Mouse (Mus musculus) CH12.LX (cell line): Measurements from ENCODE around the gene Mrpl22. TPM values are rescaled to one million over a fixed set of nuclear protein-coding genes. Genes with fewer than 3 reads are reported as not detected.
A peak's percentile ranks its signal among the peaks of the same experiment; 100 is the strongest.

Experiments used
- DNase-seq: peaks from one replicate; pipeline ENCODE4 v3.0.0-alpha.2; 2013; ENCODE audit errors: extremely low read depth
- H3K27ac ChIP-seq: 2 replicates; pipeline ENCODE4 v1.5.1; 2012; ENCODE audit warnings: low read depth, mild to moderate bottlenecking, control low read depth, moderate library complexity; ENCODE audit not compliant: insufficient read depth
- H3K27me3 ChIP-seq: replicated peaks from 2 replicates; pipeline ENCODE3; 2012; ENCODE audit warnings: inconsistent platforms
- H3K36me3 ChIP-seq, 2 experiments: replicated peaks in 1 of 2; 2 replicates each; pipeline versions ENCODE3 to v1.6.1; 2012; ENCODE audit warnings: inconsistent platforms in 1 of 2, low read length in 1 of 2, mild to moderate bottlenecking in 1 of 2, mixed read lengths in 1 of 2, moderate library complexity in 1 of 2; ENCODE audit not compliant: control insufficient read depth in 1 of 2, insufficient read depth in 1 of 2
- H3K4me1 ChIP-seq, 2 experiments: 2 replicates each; pipeline ENCODE4 v1.6.1; 2012; ENCODE audit warnings: inconsistent platforms in 1 of 2, moderate library complexity in 1 of 2; ENCODE audit not compliant: insufficient read depth in 2 of 2, control insufficient read depth in 1 of 2
- H3K4me2 ChIP-seq: 2 replicates; pipeline ENCODE4 v1.6.1; 2012; ENCODE audit warnings: low read depth, mild to moderate bottlenecking, control low read depth; ENCODE audit not compliant: poor library complexity, insufficient read depth, severe bottlenecking
- H3K4me3 ChIP-seq, 3 experiments: fragments of 150-350 bp in 1 of 3; sonication (generic) in 1 of 3; replicated peaks in 1 of 3; 2 replicates each; pipeline versions ENCODE3 to v1.5.1; 2011 to 2012; ENCODE audit warnings: low read depth in 2 of 3, low read length in 2 of 3, mild to moderate bottlenecking in 2 of 3, moderate library complexity in 2 of 3, control low read depth in 1 of 3, improper control_type of control experiment in 1 of 3, inconsistent platforms in 1 of 3, mixed read lengths in 1 of 3; ENCODE audit not compliant: poor library complexity in 1 of 3
- H3K79me2 ChIP-seq: replicated peaks from 2 replicates; pipeline ENCODE4 v1.6.1; 2012; ENCODE audit warnings: mild to moderate bottlenecking, moderate library complexity; ENCODE audit not compliant: control insufficient read depth, poor library complexity, insufficient read depth, severe bottlenecking; ENCODE audit errors: extremely low read depth
- H3K9ac ChIP-seq: 2 replicates; pipeline ENCODE4 v1.6.1; 2012; ENCODE audit warnings: low read depth, mild to moderate bottlenecking, control low read depth, moderate library complexity; ENCODE audit not compliant: insufficient read depth
- H3K9me3 ChIP-seq: replicated peaks from 2 replicates; pipeline ENCODE3; 2012; ENCODE audit warnings: low read length, inconsistent platforms, mixed read lengths
- CHD1 ChIP-seq: IDR thresholded peaks from 2 replicates; pipeline ENCODE4 v1.6.1; 2012; ENCODE audit warnings: low read depth, low read length, improper control_type of control experiment, inconsistent platforms
- CTCF ChIP-seq, 2 experiments: IDR thresholded peaks in 1 of 2; conservative IDR thresholded peaks in 1 of 2; 2 replicates each; pipeline ENCODE4 v1.5.1; 2011 to 2012; ENCODE audit warnings: low read depth in 2 of 2, low read length in 2 of 2, improper control_type of control experiment in 1 of 2, inconsistent platforms in 1 of 2, mild to moderate bottlenecking in 1 of 2, moderate library complexity in 1 of 2
- ELF1 ChIP-seq: IDR thresholded peaks from 2 replicates; pipeline ENCODE4 v1.6.1; 2014; ENCODE audit warnings: low read depth, mild to moderate bottlenecking, inconsistent platforms, low read length, improper control_type of control experiment
- EP300 ChIP-seq: IDR thresholded peaks from 2 replicates; pipeline ENCODE4 v1.6.1; 2011; ENCODE audit warnings: low read length, improper control_type of control experiment
- ETS1 ChIP-seq: conservative IDR thresholded peaks from 2 replicates; pipeline ENCODE4 v1.6.1; 2012; ENCODE audit warnings: low read depth, mild to moderate bottlenecking, inconsistent platforms, low read length, improper control_type of control experiment, moderate library complexity
- IRF4 ChIP-seq: IDR thresholded peaks from 2 replicates; pipeline ENCODE4 v1.6.1; 2014; ENCODE audit warnings: low read depth, mild to moderate bottlenecking, inconsistent platforms, low read length, improper control_type of control experiment
- JUN ChIP-seq: IDR thresholded peaks from 2 replicates; pipeline ENCODE4 v1.6.1; 2011; ENCODE audit warnings: low read depth, mild to moderate bottlenecking, low read length, improper control_type of control experiment, moderate library complexity; ENCODE audit not compliant: insufficient read depth
- JUND ChIP-seq: conservative IDR thresholded peaks from 2 replicates; pipeline ENCODE4 v1.6.1; 2011; ENCODE audit warnings: low read depth, low read length, improper control_type of control experiment
- MAX ChIP-seq: IDR thresholded peaks from 2 replicates; pipeline ENCODE4 v1.6.1; 2011; ENCODE audit warnings: low read length, improper control_type of control experiment
- MAZ ChIP-seq: IDR thresholded peaks from 2 replicates; pipeline ENCODE4 v1.6.1; 2012; ENCODE audit warnings: low read depth, mild to moderate bottlenecking, inconsistent platforms, low read length, improper control_type of control experiment, moderate library complexity
- MXI1 ChIP-seq: IDR thresholded peaks from 2 replicates; pipeline ENCODE4 v1.6.1; 2011; ENCODE audit warnings: mild to moderate bottlenecking, low read depth, low read length, improper control_type of control experiment
- MYC ChIP-seq: IDR thresholded peaks from 2 replicates; pipeline ENCODE4 v1.6.1; 2011; ENCODE audit warnings: low read depth, mild to moderate bottlenecking, improper control_type of control experiment, low read length
- NELFE ChIP-seq: IDR thresholded peaks from 2 replicates; pipeline ENCODE4 v1.6.1; 2011; ENCODE audit warnings: low read depth, low read length, improper control_type of control experiment
- NRF1 ChIP-seq: IDR thresholded peaks from 2 replicates; pipeline ENCODE4 v1.6.1; 2014; ENCODE audit warnings: low read depth, mild to moderate bottlenecking, inconsistent platforms, low read length, improper control_type of control experiment, moderate library complexity
- RAD21 ChIP-seq: IDR thresholded peaks from 2 replicates; pipeline ENCODE4 v1.6.1; 2011; ENCODE audit warnings: low read depth, mild to moderate bottlenecking, low read length, improper control_type of control experiment, moderate library complexity
- RCOR1 ChIP-seq: conservative IDR thresholded peaks from 2 replicates; pipeline ENCODE4 v1.6.1; 2012; ENCODE audit warnings: low read depth, mild to moderate bottlenecking, inconsistent platforms, low read length, improper control_type of control experiment
- SIN3A ChIP-seq: IDR thresholded peaks from 2 replicates; pipeline ENCODE4 v1.6.1; 2012; ENCODE audit warnings: low read length, improper control_type of control experiment, inconsistent platforms
- SMC3 ChIP-seq: IDR thresholded peaks from 2 replicates; pipeline ENCODE4 v1.6.1; 2011; ENCODE audit warnings: low read depth, low read length, improper control_type of control experiment
- TCF12 ChIP-seq: IDR thresholded peaks from 2 replicates; pipeline ENCODE4 v1.6.1; 2014; ENCODE audit warnings: low read depth, mild to moderate bottlenecking, inconsistent platforms, low read length, improper control_type of control experiment
- UBTF ChIP-seq: IDR thresholded peaks from 2 replicates; pipeline ENCODE4 v1.6.1; 2012; ENCODE audit warnings: low read depth, mild to moderate bottlenecking, inconsistent platforms, low read length, improper control_type of control experiment, moderate library complexity
- USF1 ChIP-seq: IDR thresholded peaks from 2 replicates; pipeline ENCODE4 v1.6.1; 2014; ENCODE audit warnings: low read depth, mild to moderate bottlenecking, inconsistent platforms, low read length, improper control_type of control experiment
- USF2 ChIP-seq: conservative IDR thresholded peaks from 2 replicates; pipeline ENCODE4 v1.6.1; 2011; ENCODE audit warnings: low read depth, low read length, improper control_type of control experiment
- ZMIZ1 ChIP-seq: IDR thresholded peaks from 2 replicates; pipeline ENCODE4 v1.6.1; 2012; ENCODE audit warnings: low read depth, mild to moderate bottlenecking, inconsistent platforms, low read length, improper control_type of control experiment
- ZNF384 ChIP-seq: IDR thresholded peaks from 2 replicates; pipeline ENCODE4 v1.6.1; 2012; ENCODE audit warnings: low read depth, low read length, improper control_type of control experiment, inconsistent platforms
- dilution Hi-C: fragments of 300-500 bp; cut with MboI; formaldehyde crosslinking; loops from 2 replicates; pipeline ENCODE4 v1.14.3; 2020; ENCODE audit warnings: low sequenced_read_pairs; ENCODE audit not compliant: extremely low pct_unique_long_range_greater_than_20kb, extremely low pct_ligation_motif_present
- in situ Hi-C: fragments of 300-500 bp; cut with MboI; formaldehyde crosslinking; loops from 3 replicates; pipeline ENCODE4 v1.14.3; 2019; ENCODE audit warnings: low sequenced_read_pairs, low pct_ligation_motif_present, low pct_unique_long_range_greater_than_20kb, mixed read lengths
- polyA plus RNA-seq: library from polyadenylated mRNA; unstranded; fragments of >175 nt; gene quantifications from 2 replicates; pipeline ENCODE4 v1.2.1, GENCODE M21; 2012; ENCODE audit warnings: low read depth; ENCODE audit not compliant: insufficient read length
- total RNA-seq, 2 experiments: library from RNA; depleted of rRNA; stranded (reverse); fragments of 300-350 nt in 1 of 2; fragments of >200 nt in 1 of 2; gene quantifications; 2 replicates each; pipeline ENCODE4 v1.2.3; 2012 to 2014

The Mrpl22 gene
- total and polyA plus RNA-seq, 3 experiments: 89.1 to 133 (median 115) TPM

- peaks cover 25% of the 10 kb centered on the region for H3K79me2 ChIP-seq
- peaks cover 0 to 14% of the 10 kb centered on the region in 2 experiments; a peak in 1 of 4 replicates for H3K4me1 ChIP-seq
- H3K27ac ChIP-seq: no peak overlapping the region
- no peaks in the 10 kb centered on the region for H3K27me3 ChIP-seq
- dilution Hi-C loops: no loop called here
- peaks cover 12% of the 10 kb centered on the region for H3K9me3 ChIP-seq
- no peak overlapping the region for H3K9ac ChIP-seq
- H3K4me2 ChIP-seq: no peak overlapping the region
- peak; percentile 49 for DNase-seq
- peaks cover 49 to 67% of the 10 kb centered on the region in 2 experiments for H3K36me3 ChIP-seq
- in situ Hi-C loops: no loop called here
- TF ChIP-seq UBTF (no peak), JUN (no peak), SIN3A (no peak), ZMIZ1 (no peak), MXI1 (no peak), USF1 (no peak), RAD21 (peak; percentile 47), CTCF (conservative IDR thresholded peaks at IDR 0.05 in 1 of 2, IDR thresholded peaks at IDR 0.05 in 1 of 2; ENCODE audit: low read depth in 2 of 2, low read length in 2 of 2) (peak; percentile 33 to 64; a peak in 2 of 4 replicates), MAX (0 out of 2 replicates have a peak, but pooled peaks have one; percentile 21), NRF1 (no peak)
- H3K4me3 ChIP-seq: no peak overlapping the region
Measured at GRCm38 (mm10) chr11:58165072-58165471, 6.4 kb upstream of the Mrpl22 start.

- TF ChIP-seq ZMIZ1 (no peak), EP300 (no peak), RCOR1 (no peak)
- in situ Hi-C loops (no loop called here), dilution Hi-C loops (no loop called here)
- Histone ChIP-seq H3K9ac (peak overlapping the region; percentile 83), H3K27me3 (no peaks in the 10 kb centered on the region), H3K9me3 (peaks cover 12% of the 10 kb centered on the region), H3K4me2 (peak overlapping the region; percentile 87), H3K27ac (peak overlapping the region; percentile 56; the same call in 1 of the 2 replicates), H3K4me1 (peaks cover 0 to 27% of the 10 kb centered on the region in 2 experiments; a peak in 2 of 4 replicates), H3K79me2 (peaks cover 36% of the 10 kb centered on the region), H3K36me3 (peaks cover 30 to 41% of the 10 kb centered on the region in 2 experiments), H3K4me3 (peak overlapping the region; percentile 89 to 95 (median 92))
- no peak for DNase-seq
Measured at GRCm38 (mm10) chr11:58167822-58168166, 3.7 kb upstream of the Mrpl22 start.

GRCm38 (mm10) chr11:58168167-58168915 lies 3.1 kb upstream of the Mrpl22 start, which contains the start of gene Gemin5:
TSS of gene Gemin5 (minus strand) at chr11:58168539.
- Histone ChIP-seq H3K4me3 (peak within 1 kb of the TSS; percentile 89 to 95 (median 92)), H3K79me2 (peaks cover 39% of the 10 kb centered on the region), H3K4me2 (peak within 1 kb of the TSS; percentile 87), H3K9ac (peak within 1 kb of the TSS; percentile 83), H3K4me1 (peaks cover 0 to 29% of the 10 kb centered on the region in 2 experiments; a peak in 2 of 4 replicates), H3K27ac (peak within 1 kb of the TSS; percentile 56), H3K27me3 (no peaks in the 10 kb centered on the region), H3K36me3 (peaks cover 28 to 41% of the 10 kb centered on the region in 2 experiments), H3K9me3 (peaks cover 12% of the 10 kb centered on the region)
- peak; percentile 83 for DNase-seq
- in situ Hi-C loops: no loop called here
- dilution Hi-C loops: no loop called here
- no peak for TF ChIP-seq NRF1
- no peak for TF ChIP-seq USF2
- peak; percentile 49; the same call in 1 of the 2 replicates for TF ChIP-seq MAZ
- no peak for TF ChIP-seq JUND
- TF ChIP-seq IRF4: peak; percentile 61
- peak; percentile 62; the same call in 1 of the 2 replicates for TF ChIP-seq ELF1
- peak; percentile 75 for TF ChIP-seq UBTF
- peak; percentile 31 for TF ChIP-seq USF1
- TF ChIP-seq ETS1: 0 out of 2 replicates have a peak, but pooled peaks have one; percentile 21
- TF ChIP-seq ZNF384: no peak
- peak; percentile 91 for TF ChIP-seq TCF12
- TF ChIP-seq NELFE: peak; percentile 97
- TF ChIP-seq CHD1: no peak
- 0 out of 2 replicates have a peak, but pooled peaks have one; percentile 16 for TF ChIP-seq SMC3
- peak; percentile 89 for TF ChIP-seq MYC
